ENCODE assay signal across 8 mouse cellular contexts in genomic region chr15:85669652-85670175, GRCm38 (mm10).
DNase-seq lines count a peak whose midpoint lies in the region; ATAC-seq and TF ChIP-seq lines count a peak whose summit lies in the region.

No protein-coding gene starts in this region.

- H3K4me3 ChIP-seq in embryonic facial prominence, embryonic 13.5 days = peak overlapping the region; percentile 89
- peak overlapping the region; percentile 95 for H3K4me3 ChIP-seq in limb, embryonic 14.5 days (replicated peaks; ENCODE audit: low read length)
- H3K4me3 ChIP-seq in midbrain, postnatal 0 days (ENCODE audit: low read depth, low read length) = peak overlapping the region; percentile 61

- no peak for TF ChIP-seq POLR2A in limb, embryonic 14.5 days (IDR thresholded peaks at IDR 0.05; ENCODE audit: borderline replicate concordance, extremely low read depth, insufficient read depth, insufficient read length)

- peak overlapping the region; percentile 98 for H3K9ac ChIP-seq in embryonic facial prominence, embryonic 13.5 days
- H3K9ac ChIP-seq in limb, embryonic 14.5 days (ENCODE audit: low read depth, low read length, severe bottlenecking) = peak overlapping the region; percentile 99
- H3K9ac ChIP-seq in midbrain, postnatal 0 days (replicated peaks; ENCODE audit: low read length, poor library complexity, severe bottlenecking) = peak overlapping the region; percentile 84

- DNase-seq in urinary bladder, postnatal 14 days (ENCODE audit: low spot score) = peak; percentile 71
- DNase-seq in urinary bladder, postnatal 10 days (ENCODE audit: low spot score) = no peak
- peak; percentile 88 for DNase-seq in kidney, adult 18-20 months
- DNase-seq in limb, embryonic 14.5 days (ENCODE audit: low spot score) = peak; percentile 67
- DNase-seq in midbrain, postnatal 0 days (ENCODE audit: low spot score) = peak; percentile 91
- DNase-seq in B cell, adult 2 months = no peak

- TF ChIP-seq CTCF in midbrain, postnatal 0 days (IDR thresholded peaks at IDR 0.05) = no peak

- 28% methylated on average over 15 of the region's 15 CpGs for WGBS in embryonic facial prominence, embryonic 13.5 days
- WGBS in limb, embryonic 14.5 days = 25% methylated on average over 14 of the region's 15 CpGs
- WGBS in midbrain, postnatal 0 days = 11% methylated on average over 15 of the region's 15 CpGs

- H3K27ac ChIP-seq in embryonic facial prominence, embryonic 13.5 days = peak overlapping the region; percentile 95
- H3K27ac ChIP-seq in limb, embryonic 14.5 days (replicated peaks; ENCODE audit: low read depth, low read length) = peak overlapping the region; percentile 96
- peak overlapping the region; percentile 99 for H3K27ac ChIP-seq in midbrain, postnatal 0 days (ENCODE audit: low read depth, low read length)

- H3K4me1 ChIP-seq in embryonic facial prominence, embryonic 13.5 days = peaks cover 40% of the 10 kb centered on the region
- peaks cover 37% of the 10 kb centered on the region for H3K4me1 ChIP-seq in limb, embryonic 14.5 days (ENCODE audit: control insufficient read depth, insufficient read depth, low read length)
- H3K4me1 ChIP-seq in midbrain, postnatal 0 days (ENCODE audit: insufficient read depth, low read length) = peaks cover 10% of the 10 kb centered on the region; the same call in 1 of the 2 replicates

- peaks cover 58% of the 10 kb centered on the region for H3K27me3 ChIP-seq in embryonic facial prominence, embryonic 13.5 days
- H3K27me3 ChIP-seq in limb, embryonic 14.5 days (ENCODE audit: control insufficient read depth, insufficient read depth, low read length) = 0 out of 2 replicates have a peak, but pooled peaks cover 2% of the 10 kb centered on the region
- no peaks in the 10 kb centered on the region for H3K27me3 ChIP-seq in midbrain, postnatal 0 days (ENCODE audit: insufficient read depth, low read length)

- H3K9me3 ChIP-seq in embryonic facial prominence, embryonic 13.5 days = no peaks in the 10 kb centered on the region
- H3K9me3 ChIP-seq in limb, embryonic 14.5 days (ENCODE audit: control insufficient read depth, low read length) = no peaks in the 10 kb centered on the region
- H3K9me3 ChIP-seq in midbrain, postnatal 0 days (ENCODE audit: low read length) = no peaks in the 10 kb centered on the region

- H3K4me2 ChIP-seq in embryonic facial prominence, embryonic 13.5 days = peak overlapping the region; percentile 84
- H3K4me2 ChIP-seq in limb, embryonic 14.5 days (replicated peaks; ENCODE audit: low read depth, low read length, severe bottlenecking) = peak overlapping the region; percentile 77
- peak overlapping the region; percentile 87 for H3K4me2 ChIP-seq in midbrain, postnatal 0 days (ENCODE audit: low read depth, low read length, poor library complexity, severe bottlenecking)

- peak; percentile 7; the same call in 1 of the 2 replicates for ATAC-seq in embryonic facial prominence, embryonic 13.5 days (ENCODE audit: insufficient number of reproducible peaks, insufficient read depth, low FRiP score, low TSS enrichment, low read depth)
- ATAC-seq in granulocyte monocyte progenitor cell, adult 5-6 weeks (replicated peaks; ENCODE audit: poor library complexity, severe bottlenecking) = peak; percentile 47
- peak; percentile 28 for ATAC-seq in limb, embryonic 14.5 days (ENCODE audit: low FRiP score, low read depth)
- ATAC-seq in midbrain, postnatal 0 days (ENCODE audit: low FRiP score) = peak; percentile 61

- peaks cover 6% of the 10 kb centered on the region for H3K36me3 ChIP-seq in embryonic facial prominence, embryonic 13.5 days
- H3K36me3 ChIP-seq in limb, embryonic 14.5 days (ENCODE audit: control insufficient read depth, insufficient read depth, low read length) = peaks cover 10% of the 10 kb centered on the region; the same call in 1 of the 2 replicates
- no peaks in the 10 kb centered on the region for H3K36me3 ChIP-seq in midbrain, postnatal 0 days (ENCODE audit: insufficient read depth, low read length)

Comparison
In these comparisons a context has a peak if more than half of its experiments do, and no peak if none do; other contexts are left out.
1. DNase-seq: peak in urinary bladder, postnatal 14 days (single experiment), kidney, adult 18-20 months (single experiment), limb, embryonic 14.5 days (single experiment) and midbrain, postnatal 0 days (single experiment); none in urinary bladder, postnatal 10 days (single experiment) and B cell, adult 2 months (0 of 2).
2. ATAC-seq: peak in every context shown above with its lines; median percentile 61 in midbrain, postnatal 0 days; 47 in granulocyte monocyte progenitor cell, adult 5-6 weeks; 28 in limb, embryonic 14.5 days; 7 in embryonic facial prominence, embryonic 13.5 days.
3. Peak in every context shown above with its lines, with median percentiles within 50 percentile points of each other: H3K27ac ChIP-seq, H3K4me2 ChIP-seq, H3K4me3 ChIP-seq and H3K9ac ChIP-seq.